Mouse (Mus musculus): Measurements from ENCODE around the gene Zfp811. TPM values are rescaled to one million over a fixed set of nuclear protein-coding genes. Genes with fewer than 3 reads are reported as not detected.

Zfp811 gene
- polyA plus RNA-seq, 1 experiment from 2014 or later, result 3.4 TPM

- Histone ChIP-seq H3K9ac (ENCODE audit: low read depth, low read length) (no peak overlapping the region), H3K9me3 (ENCODE audit: control insufficient read depth, low read length) (no peaks in the 10 kb centered on the region), H3K36me3 (ENCODE audit: control insufficient read depth, insufficient read depth, low read length) (peaks cover 6% of the 10 kb centered on the region), H3K4me2 (ENCODE audit: low read depth, low read length) (no peak overlapping the region), H3K4me1 (ENCODE audit: control insufficient read depth, insufficient read depth, low read length) (no peaks in the 10 kb centered on the region), H3K27ac (ENCODE audit: low read length) (no peak overlapping the region), H3K4me3 (ENCODE audit: low read length) (no peak overlapping the region), H3K27me3 (replicated peaks; ENCODE audit: control insufficient read depth, insufficient read depth, low read length) (no peaks in the 10 kb centered on the region)
- ATAC-seq, result no peak
- WGBS, result 80% methylated on average over 7 of the region's 7 CpGs
Measured at GRCm38 (mm10) chr17:32814136-32814535, 4.4 kb upstream of the Zfp811 start.

GRCm38 (mm10) chr17:32810648-32811047, 917 bp upstream of the Zfp811 start:
- no peaks in the 10 kb centered on the region for H3K4me1 ChIP-seq (ENCODE audit: control insufficient read depth, insufficient read depth, low read length)
- no peak overlapping the region for H3K9ac ChIP-seq (ENCODE audit: low read depth, low read length)
- no peak overlapping the region for H3K27ac ChIP-seq (ENCODE audit: low read length)
- no peaks in the 10 kb centered on the region for H3K36me3 ChIP-seq (ENCODE audit: control insufficient read depth, insufficient read depth, low read length)
- H3K4me2 ChIP-seq (ENCODE audit: low read depth, low read length), result no peak overlapping the region
- no peak overlapping the region for H3K4me3 ChIP-seq (ENCODE audit: low read length)
- WGBS, result 41% methylated on average over 1 of the region's 1 CpGs
- ATAC-seq, result no peak
- H3K27me3 ChIP-seq (replicated peaks; ENCODE audit: control insufficient read depth, insufficient read depth, low read length), result no peaks in the 10 kb centered on the region
- no peaks in the 10 kb centered on the region for H3K9me3 ChIP-seq (ENCODE audit: control insufficient read depth, low read length)

- Histone ChIP-seq H3K4me3 (ENCODE audit: low read length) (peak overlapping the region; percentile 54), H3K4me2 (ENCODE audit: low read depth, low read length) (peak overlapping the region; percentile 60), H3K9ac (ENCODE audit: low read depth, low read length) (peak overlapping the region; percentile 53), H3K4me1 (ENCODE audit: control insufficient read depth, insufficient read depth, low read length) (no peaks in the 10 kb centered on the region), H3K27me3 (replicated peaks; ENCODE audit: control insufficient read depth, insufficient read depth, low read length) (no peaks in the 10 kb centered on the region), H3K9me3 (ENCODE audit: control insufficient read depth, low read length) (no peaks in the 10 kb centered on the region), H3K36me3 (ENCODE audit: control insufficient read depth, insufficient read depth, low read length) (no peaks in the 10 kb centered on the region), H3K27ac (ENCODE audit: low read length) (no peak overlapping the region)
- 9% methylated on average over 8 of the region's 8 CpGs for WGBS
- ATAC-seq, result no peak
Measured at GRCm38 (mm10) chr17:32808921-32809320, 810 bp downstream of the Zfp811 start.

GRCm38 (mm10) chr17:32789244-32789643, 20.5 kb downstream of the Zfp811 start:
- 78% methylated on average over 8 of the region's 8 CpGs for WGBS

GRCm38 (mm10) chr17:32788576-32788975, 21.2 kb downstream of the Zfp811 start:
- H3K27ac ChIP-seq (ENCODE audit: low read length), result peak overlapping the region; percentile 8; the same call in 1 of the 2 replicates

More at GRCm38 (mm10) chr17:32789244-32789643, 20.5 kb downstream of the Zfp811 start:
- H3K36me3 ChIP-seq (ENCODE audit: control insufficient read depth, insufficient read depth, low read length), result peaks cover under 1% of the 10 kb centered on the region; the same call in 1 of the 2 replicates
- no peaks in the 10 kb centered on the region for H3K9me3 ChIP-seq (ENCODE audit: control insufficient read depth, low read length)
- no peak overlapping the region for H3K27ac ChIP-seq (ENCODE audit: low read length)
- no peaks in the 10 kb centered on the region for H3K27me3 ChIP-seq (replicated peaks; ENCODE audit: control insufficient read depth, insufficient read depth, low read length)
- H3K4me3 ChIP-seq (ENCODE audit: low read length), result no peak overlapping the region; the same call in 1 of the 2 replicates
- ATAC-seq, result no peak
- no peak overlapping the region for H3K9ac ChIP-seq (ENCODE audit: low read depth, low read length)
- H3K4me1 ChIP-seq (ENCODE audit: control insufficient read depth, insufficient read depth, low read length), result peaks cover 18% of the 10 kb centered on the region
- H3K4me2 ChIP-seq (ENCODE audit: low read depth, low read length), result peak overlapping the region; percentile 74; the same call in 1 of the 2 replicates

GRCm38 (mm10) chr17:32788094-32788559, 21.6 kb downstream of the Zfp811 start, which contains the start of gene Zfp871:
Gene Zfp871 (minus strand): TSS chr17:32788287.
- H3K27ac ChIP-seq (ENCODE audit: low read length), result peak within 1 kb of the TSS; percentile 97
- peak within 1 kb of the TSS; percentile 78 for H3K4me3 ChIP-seq (ENCODE audit: low read length)
- no peaks in the 10 kb centered on the region for H3K27me3 ChIP-seq (replicated peaks; ENCODE audit: control insufficient read depth, insufficient read depth, low read length)
- H3K9ac ChIP-seq (ENCODE audit: low read depth, low read length), result peak within 1 kb of the TSS; percentile 96
- H3K4me2 ChIP-seq (ENCODE audit: low read depth, low read length), result peak within 1 kb of the TSS; percentile 74
- H3K36me3 ChIP-seq (ENCODE audit: control insufficient read depth, insufficient read depth, low read length), result peaks cover 10% of the 10 kb centered on the region
- WGBS, result under 1% methylated on average over 22 of the region's 22 CpGs
- no peaks in the 10 kb centered on the region for H3K9me3 ChIP-seq (ENCODE audit: control insufficient read depth, low read length)
- H3K4me1 ChIP-seq (ENCODE audit: control insufficient read depth, insufficient read depth, low read length), result peaks cover 18% of the 10 kb centered on the region
- peak; percentile 96 for ATAC-seq

More at GRCm38 (mm10) chr17:32788576-32788975, 21.2 kb downstream of the Zfp811 start:
- 4% methylated on average over 9 of the region's 9 CpGs for WGBS
- Histone ChIP-seq H3K9me3 (ENCODE audit: control insufficient read depth, low read length) (no peaks in the 10 kb centered on the region), H3K4me1 (ENCODE audit: control insufficient read depth, insufficient read depth, low read length) (peaks cover 18% of the 10 kb centered on the region), H3K4me2 (ENCODE audit: low read depth, low read length) (peak overlapping the region; percentile 74), H3K9ac (ENCODE audit: low read depth, low read length) (peak overlapping the region; percentile 54; the same call in 1 of the 2 replicates), H3K36me3 (ENCODE audit: control insufficient read depth, insufficient read depth, low read length) (peaks cover 7% of the 10 kb centered on the region), H3K4me3 (ENCODE audit: low read length) (peak overlapping the region; percentile 78), H3K27me3 (replicated peaks; ENCODE audit: control insufficient read depth, insufficient read depth, low read length) (no peaks in the 10 kb centered on the region)
- ATAC-seq, result no peak

- Histone ChIP-seq H3K36me3 (ENCODE audit: control insufficient read depth, insufficient read depth, low read length) (peaks cover 10% of the 10 kb centered on the region), H3K4me2 (ENCODE audit: low read depth, low read length) (peak overlapping the region; percentile 68), H3K4me3 (ENCODE audit: low read length) (peak overlapping the region; percentile 78), H3K27ac (ENCODE audit: low read length) (peak overlapping the region; percentile 97), H3K4me1 (ENCODE audit: control insufficient read depth, insufficient read depth, low read length) (peaks cover 18% of the 10 kb centered on the region), H3K9me3 (ENCODE audit: control insufficient read depth, low read length) (no peaks in the 10 kb centered on the region), H3K9ac (ENCODE audit: low read depth, low read length) (peak overlapping the region; percentile 96), H3K27me3 (replicated peaks; ENCODE audit: control insufficient read depth, insufficient read depth, low read length) (no peaks in the 10 kb centered on the region)
- peak; percentile 93 for ATAC-seq
- WGBS, result under 1% methylated on average over 31 of the region's 31 CpGs
Measured at GRCm38 (mm10) chr17:32787436-32788093, 22.2 kb downstream of the Zfp811 start.

GRCm38 (mm10) chr17:32786944-32787343, 22.8 kb downstream of the Zfp811 start:
- no peaks in the 10 kb centered on the region for H3K27me3 ChIP-seq (replicated peaks; ENCODE audit: control insufficient read depth, insufficient read depth, low read length)
- peak overlapping the region; percentile 96 for H3K9ac ChIP-seq (ENCODE audit: low read depth, low read length)
- 0 out of 2 replicates have a peak, but pooled peaks have one; percentile 0 for ATAC-seq
- peak overlapping the region; percentile 78 for H3K4me3 ChIP-seq (ENCODE audit: low read length)
- 52% methylated on average over 6 of the region's 6 CpGs for WGBS
- peaks cover 10% of the 10 kb centered on the region for H3K36me3 ChIP-seq (ENCODE audit: control insufficient read depth, insufficient read depth, low read length)
- peaks cover 18% of the 10 kb centered on the region for H3K4me1 ChIP-seq (ENCODE audit: control insufficient read depth, insufficient read depth, low read length)
- no peak overlapping the region for H3K27ac ChIP-seq (ENCODE audit: low read length)
- H3K9me3 ChIP-seq (ENCODE audit: control insufficient read depth, low read length), result no peaks in the 10 kb centered on the region
- H3K4me2 ChIP-seq (ENCODE audit: low read depth, low read length), result peak overlapping the region; percentile 68

- no peaks in the 10 kb centered on the region for H3K9me3 ChIP-seq (ENCODE audit: control insufficient read depth, low read length)
- H3K4me1 ChIP-seq (ENCODE audit: control insufficient read depth, insufficient read depth, low read length), result peaks cover 18% of the 10 kb centered on the region
- H3K36me3 ChIP-seq (ENCODE audit: control insufficient read depth, insufficient read depth, low read length), result peaks cover 10% of the 10 kb centered on the region
- peak overlapping the region; percentile 68; the same call in 1 of the 2 replicates for H3K4me2 ChIP-seq (ENCODE audit: low read depth, low read length)
- no peak overlapping the region for H3K9ac ChIP-seq (ENCODE audit: low read depth, low read length)
- H3K27me3 ChIP-seq (replicated peaks; ENCODE audit: control insufficient read depth, insufficient read depth, low read length), result no peaks in the 10 kb centered on the region
- H3K27ac ChIP-seq (ENCODE audit: low read length), result no peak overlapping the region
- WGBS, result 86% methylated on average over 3 of the region's 3 CpGs
- H3K4me3 ChIP-seq (ENCODE audit: low read length), result no peak overlapping the region
- ATAC-seq, result no peak
Measured at GRCm38 (mm10) chr17:32785656-32786055, 24.1 kb downstream of the Zfp811 start.

Data from intestine, embryonic 16.5 days (tissue).